Mouse (Mus musculus): ENCODE data around the gene Siglecg.

GRCm38 (mm10) chr7:43408131-43408553, at the start of gene Siglecg:
- TF ChIP-seq CTCF (IDR thresholded peaks at IDR 0.05; ENCODE audit: extremely low read depth, insufficient read length, insufficient replicate concordance, low read depth, low read length) (no peak), POLR2A (IDR thresholded peaks at IDR 0.05; ENCODE audit: low read depth, low read length) (no peak)
